Mouse (Mus musculus): ENCODE results near the gene Fcgbp.
"Not testable (repeated sequence)": the region's sequence is repeated elsewhere in the genome, so short reads cannot be mapped to it uniquely, and the experiment has no call there.

The Fcgbp gene

DNA sequence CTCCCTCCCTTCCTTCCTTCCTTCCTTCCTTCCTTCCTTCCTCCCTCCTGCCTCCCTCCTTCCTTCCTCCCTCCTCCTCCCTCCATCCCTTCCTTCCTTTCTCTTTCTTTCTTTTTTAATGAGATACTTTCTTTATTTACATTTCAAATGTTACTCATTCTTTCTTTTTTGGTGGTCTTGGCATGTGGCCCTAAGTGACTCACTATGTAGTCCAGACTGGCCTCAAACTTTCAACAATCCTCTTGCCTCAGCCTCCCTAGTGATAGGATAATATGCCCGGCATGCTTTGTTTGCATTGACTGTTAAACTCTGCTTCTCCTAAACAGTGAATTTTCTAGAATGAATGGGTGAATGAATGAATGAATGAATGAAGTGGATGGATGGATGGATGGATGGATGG, 78.8 kb downstream of the Fcgbp start:
- DNase-seq (ENCODE audit: low spot score): no peak

DNA sequence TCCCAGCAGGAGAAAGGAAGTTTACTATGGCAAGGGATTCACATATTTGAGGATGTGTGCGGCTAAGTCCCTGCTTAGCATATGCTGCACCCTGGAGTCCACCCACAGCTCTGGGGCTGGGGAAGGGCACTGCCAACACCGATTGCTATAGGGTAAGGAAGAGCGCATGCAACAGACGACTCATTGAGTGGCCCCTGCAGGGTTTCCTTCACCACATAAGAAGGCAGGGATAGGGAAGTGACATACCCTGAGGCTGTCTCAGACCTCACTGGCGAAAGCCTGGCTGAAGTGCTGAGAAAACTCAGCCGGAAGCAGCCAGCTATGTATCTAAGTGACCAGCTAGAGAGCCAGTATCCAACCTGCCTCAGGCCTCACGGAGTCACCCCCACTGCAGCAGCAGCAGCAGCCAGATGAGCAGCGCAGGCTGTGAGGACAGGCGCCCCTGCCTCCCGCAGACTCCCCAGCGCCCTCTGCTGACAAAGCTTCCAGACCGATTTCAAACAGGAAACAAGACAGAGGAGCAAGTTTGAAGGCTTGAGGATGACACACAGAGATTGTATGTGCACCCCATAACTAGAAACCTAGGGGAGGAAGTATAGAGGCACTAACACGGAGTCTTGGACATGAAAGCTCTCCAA, 80.7 kb downstream of the Fcgbp start:
- peak; percentile 23 for DNase-seq (ENCODE audit: low spot score)

DNA sequence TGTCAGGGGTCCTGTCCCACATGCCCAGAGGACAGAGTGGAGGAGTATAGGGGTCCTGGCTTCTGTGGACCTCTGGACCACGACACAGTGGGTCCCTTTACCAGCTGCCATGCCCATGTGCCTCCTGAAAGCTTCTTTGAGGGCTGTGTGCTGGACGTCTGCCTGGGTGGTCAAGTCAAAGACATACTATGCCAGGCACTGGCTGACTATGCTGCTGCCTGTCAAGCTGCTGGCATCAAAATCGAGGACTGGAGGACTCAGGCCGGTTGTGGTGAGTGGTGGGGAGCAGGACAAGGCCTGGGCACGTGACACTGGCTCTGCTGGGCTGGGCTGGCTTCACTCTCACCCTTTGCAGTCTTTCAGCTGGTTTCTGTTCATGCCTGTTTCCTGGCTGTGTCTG, 82.6 kb downstream of the Fcgbp start:
- not testable (repeated sequence) for DNase-seq (ENCODE audit: low spot score)

DNA sequence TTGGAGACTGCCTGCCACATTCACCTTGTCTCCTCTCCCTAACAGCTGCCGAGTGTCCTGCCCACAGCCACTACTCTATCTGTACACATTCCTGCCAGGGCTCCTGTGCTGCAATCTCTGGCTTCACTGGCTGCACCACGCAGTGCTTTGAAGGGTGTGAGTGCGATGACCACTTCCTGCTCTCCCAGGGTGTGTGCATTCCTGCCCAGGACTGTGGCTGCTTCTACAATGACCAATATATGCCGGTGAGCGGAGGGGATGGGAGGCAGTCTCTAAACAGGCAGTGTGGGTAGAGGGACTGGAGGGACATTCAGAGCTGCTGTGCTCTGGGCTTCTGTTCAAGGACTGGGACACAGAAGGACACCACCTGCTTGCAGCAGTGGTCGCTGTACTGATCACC, 88.3 kb downstream of the Fcgbp start:
- no peak for DNase-seq (ENCODE audit: low spot score)

DNA sequence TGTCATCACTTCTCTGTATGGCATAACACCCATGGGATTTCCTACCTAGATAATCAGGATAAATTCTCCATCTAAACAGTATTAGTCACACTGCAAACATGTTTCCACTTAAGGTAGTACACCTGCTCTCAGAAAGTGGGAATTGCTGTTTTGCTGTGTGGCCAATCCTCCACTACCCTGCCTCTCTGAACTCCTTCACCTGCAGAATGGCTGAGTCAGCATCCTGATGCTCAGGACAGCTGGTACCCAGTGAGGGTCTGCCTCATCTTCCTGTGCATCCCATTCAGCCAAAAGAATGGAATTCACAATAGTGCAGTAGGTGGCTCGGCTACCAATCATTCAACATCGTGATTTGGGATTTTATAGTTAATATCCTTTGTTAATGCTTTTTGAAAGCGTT, 88.9 kb downstream of the Fcgbp start:
- no peak for DNase-seq (ENCODE audit: low spot score)

DNA sequence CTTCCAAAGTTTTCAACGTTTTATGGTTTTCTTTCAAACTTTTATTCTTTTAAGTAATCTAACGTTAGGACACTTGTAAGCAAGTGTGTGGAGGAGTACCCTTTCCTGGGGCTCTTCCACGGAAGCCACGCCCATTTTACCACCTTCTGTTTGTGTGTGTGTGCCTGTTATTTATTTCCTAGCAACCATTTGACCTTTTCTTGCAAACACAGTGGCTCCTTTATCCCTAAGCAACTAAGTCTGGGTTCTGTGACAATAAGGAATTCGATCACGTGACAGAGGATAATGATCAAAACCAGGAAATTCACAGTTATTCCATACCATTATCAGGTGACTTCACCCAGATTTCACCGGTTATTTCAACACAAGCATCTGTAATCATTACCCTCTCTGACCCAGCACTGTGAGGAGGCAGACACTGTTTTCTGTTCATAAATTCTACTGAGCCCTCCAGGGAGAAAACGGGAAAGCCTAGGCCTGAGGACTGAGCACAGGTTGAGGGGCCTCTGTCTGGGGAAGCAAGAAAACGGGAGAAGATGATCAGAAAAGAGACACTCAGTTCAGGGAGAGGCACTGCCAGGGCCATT, 90.2 kb downstream of the Fcgbp start:
- no peak for DNase-seq (ENCODE audit: low spot score)

DNA sequence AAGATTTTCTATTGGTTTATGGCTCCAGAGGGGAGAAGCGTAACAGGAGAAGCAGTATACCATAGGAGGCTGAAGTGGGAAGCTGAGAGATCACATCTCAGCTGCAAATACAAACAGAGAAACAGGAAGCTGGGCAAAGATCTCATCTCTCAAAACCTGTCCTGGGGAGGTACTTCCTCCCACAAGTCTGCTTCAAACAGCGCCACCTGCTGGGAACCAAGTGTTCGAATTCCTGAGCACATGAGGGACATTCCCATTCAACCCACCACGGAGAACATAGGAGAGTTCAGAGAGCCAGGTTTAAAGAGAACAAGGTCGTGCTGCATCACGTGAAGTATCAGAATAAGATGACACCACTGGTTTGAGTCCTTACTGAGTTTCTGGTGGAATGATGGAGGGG, 94.4 kb downstream of the Fcgbp start:
- DNase-seq (ENCODE audit: low spot score): no peak

DNA sequence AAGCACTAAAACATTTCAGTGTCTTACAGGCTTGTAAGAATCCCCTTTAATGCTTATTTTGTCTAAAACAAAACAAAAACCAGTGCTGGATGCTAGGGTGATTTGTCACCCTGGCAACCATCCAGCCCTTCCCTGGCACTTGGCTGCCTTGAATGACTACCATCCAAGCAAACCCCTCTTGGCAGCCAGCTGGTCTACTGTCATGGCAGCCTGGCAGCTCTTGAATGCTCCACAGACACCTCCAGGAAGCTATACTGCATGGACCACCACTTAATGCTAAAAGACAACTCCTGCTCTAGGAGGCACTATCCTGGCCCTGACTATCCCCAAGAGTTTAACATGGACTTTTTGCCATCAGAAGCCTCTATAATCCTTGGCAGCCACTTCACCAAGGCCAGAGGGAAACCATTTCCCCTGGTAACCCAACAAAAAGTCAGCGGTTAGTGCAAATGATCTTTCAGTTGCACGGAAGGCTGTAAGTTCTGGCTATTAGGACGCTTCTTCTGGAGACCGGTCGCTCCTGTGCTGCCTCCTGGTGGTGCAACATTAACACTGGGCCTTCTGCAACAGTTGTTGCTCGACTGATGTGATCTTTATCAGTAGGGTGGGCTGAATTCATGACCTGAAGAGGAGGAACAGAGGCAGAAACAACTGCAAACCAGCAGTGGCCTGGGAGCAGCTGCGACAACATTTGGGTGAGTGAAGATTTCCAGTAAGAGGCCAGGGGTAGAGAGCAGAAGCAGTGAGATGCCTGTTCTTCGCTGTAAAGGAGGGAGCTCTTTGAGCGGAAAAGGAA, 97.5 kb downstream of the Fcgbp start:
- peak; percentile 45 for DNase-seq (ENCODE audit: low spot score)

DNA sequence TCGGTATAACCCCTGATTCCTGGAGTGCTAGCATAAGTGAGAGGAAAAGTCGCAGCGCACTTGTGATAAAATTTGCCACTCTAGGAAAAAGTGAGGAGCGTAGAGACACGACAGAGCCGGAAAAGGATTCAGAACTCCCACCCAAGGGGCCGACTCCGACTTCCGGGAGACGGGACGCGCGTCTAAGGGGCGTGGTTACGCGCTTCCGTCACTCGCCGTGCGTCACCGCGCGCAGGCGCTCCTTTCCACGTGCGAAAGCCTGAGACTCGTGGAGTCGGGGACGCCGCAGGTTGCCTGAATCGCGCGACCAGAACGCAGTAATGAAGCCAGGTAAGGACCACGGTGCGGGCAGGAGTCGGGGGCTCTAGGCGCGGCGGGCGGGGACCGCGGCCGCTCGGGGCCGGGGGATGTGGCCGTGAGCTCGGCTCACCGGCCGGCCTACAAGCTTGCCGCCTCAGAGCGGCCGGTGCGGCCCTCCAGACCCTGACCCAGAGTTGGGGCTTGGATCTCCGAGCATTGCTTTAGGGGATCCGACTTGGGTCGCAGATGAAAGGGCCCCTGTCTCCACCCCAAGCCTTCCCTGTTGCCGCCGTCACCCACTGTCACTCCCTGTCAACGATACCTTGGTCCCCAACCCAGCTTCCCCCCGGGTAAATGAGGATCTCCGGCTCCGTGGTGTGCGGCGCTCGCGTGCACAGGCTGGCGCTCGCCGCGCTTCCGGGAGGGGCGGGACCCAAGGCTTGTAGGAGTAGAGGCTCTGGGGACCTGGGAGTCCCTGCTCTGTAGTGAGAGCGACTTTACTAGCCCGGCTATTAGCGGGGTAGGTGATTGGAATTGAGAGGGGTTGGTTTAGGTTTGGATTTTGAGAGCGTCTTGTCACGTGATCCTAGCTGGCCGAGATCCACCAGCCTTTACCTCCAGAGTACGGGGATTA, 98.7 kb downstream of the Fcgbp start, which contains the start of gene Fbl:
Fbl (plus strand) TSS at position 222 of the 934 bp plus-strand sequence.
- DNase-seq (ENCODE audit: low spot score): peak; percentile 86
